Mouse (Mus musculus) lung, embryonic 16.5 days (tissue): Measurements from ENCODE around the gene Lrrc8c. TPM values are rescaled to one million over a fixed set of nuclear protein-coding genes. Genes with fewer than 3 reads are reported as not detected.
A peak's percentile ranks its signal among the peaks of the same experiment; 100 is the strongest.

Experiments
- ATAC-seq: fragments of 200-750 bp; cut with Nextera tagmentation; 2 replicates; pipeline ENCODE4 v1.8.0; 2017; ENCODE audit warnings: low read depth, mild to moderate bottlenecking, moderate library complexity
- H3K27ac ChIP-seq: fragments of 300-500 bp; sonication (generic); 2 replicates; pipeline ENCODE4 v1.5.1; 2014; ENCODE audit warnings: mild to moderate bottlenecking, control low read depth, low read length
- H3K27me3 ChIP-seq: fragments of 300-500 bp; sonication (generic); 2 replicates; pipeline ENCODE4 v1.6.1; 2014; ENCODE audit warnings: low read depth, low read length, mixed read lengths; ENCODE audit not compliant: control insufficient read depth, insufficient read depth
- H3K36me3 ChIP-seq: fragments of 300-500 bp; sonication (generic); 2 replicates; pipeline ENCODE4 v1.6.1; 2014; ENCODE audit warnings: low read length; ENCODE audit not compliant: control insufficient read depth, insufficient read depth
- H3K4me1 ChIP-seq: fragments of 300-500 bp; sonication (generic); replicated peaks from 2 replicates; pipeline ENCODE4 v1.6.1; 2014; ENCODE audit warnings: low read length, mixed read lengths; ENCODE audit not compliant: control insufficient read depth, insufficient read depth
- H3K4me2 ChIP-seq: fragments of 300-500 bp; sonication (generic); 2 replicates; pipeline ENCODE4 v1.6.1; 2014; ENCODE audit warnings: low read depth, low read length, control low read depth
- H3K4me3 ChIP-seq: fragments of 300-500 bp; sonication (generic); 2 replicates; pipeline ENCODE4 v1.5.1; 2014; ENCODE audit warnings: mild to moderate bottlenecking, low read length, control low read depth
- H3K9ac ChIP-seq: fragments of 300-500 bp; sonication (generic); 2 replicates; pipeline ENCODE4 v1.6.1; 2014; ENCODE audit warnings: low read length, control low read depth
- H3K9me3 ChIP-seq: fragments of 300-500 bp; sonication (generic); 2 replicates; pipeline ENCODE4 v1.6.1; 2016; ENCODE audit warnings: low read length; ENCODE audit not compliant: control insufficient read depth
- WGBS: fragments of 180-500 bp; shearing (Covaris S2); extraction: QIAGEN DNeasy Blood & Tissue Kit; methylation state at CpG from one replicate; pipeline ENCODE4 v1.1.7; 2014; 5-methylcytosine and 5-hydroxymethylcytosine counted together
- polyA plus RNA-seq: library from polyadenylated mRNA; unstranded; fragments of >200 nt; fragmentation: Nextera tagmentation; extraction: Ambion mirVana; gene quantifications from 2 replicates; pipeline ENCODE4 v1.2.1, GENCODE M21; 2015

Gene Lrrc8c
- polyA plus RNA-seq, 1 experiment from 2014 or later = 29.2 TPM

- Histone ChIP-seq H3K9me3 (no peaks in the 10 kb centered on the region), H3K4me2 (no peak overlapping the region), H3K4me3 (no peak overlapping the region), H3K9ac (no peak overlapping the region), H3K4me1 (no peaks in the 10 kb centered on the region), H3K27ac (no peak overlapping the region), H3K36me3 (no peaks in the 10 kb centered on the region; the same call in 1 of the 2 replicates), H3K27me3 (no peaks in the 10 kb centered on the region)
- WGBS = 89% methylated on average over 9 of the region's 9 CpGs
- ATAC-seq = no peak
Observed at GRCm38 (mm10) chr5:105593630-105594029, 74.4 kb downstream of the Lrrc8c start.

GRCm38 (mm10) chr5:105598866-105599265 lies 79.7 kb downstream of the Lrrc8c start:
- no peak overlapping the region for H3K9ac ChIP-seq
- no peaks in the 10 kb centered on the region for H3K9me3 ChIP-seq
- H3K4me3 ChIP-seq = no peak overlapping the region
- no peaks in the 10 kb centered on the region for H3K27me3 ChIP-seq
- H3K4me2 ChIP-seq = no peak overlapping the region
- H3K27ac ChIP-seq = peak overlapping the region; percentile 74
- no peaks in the 10 kb centered on the region for H3K36me3 ChIP-seq
- WGBS = 69% methylated on average over 9 of the region's 9 CpGs
- no peaks in the 10 kb centered on the region for H3K4me1 ChIP-seq
- ATAC-seq = peak; percentile 74

GRCm38 (mm10) chr5:105599315-105599714 lies 80.1 kb downstream of the Lrrc8c start:
- H3K4me2 ChIP-seq = no peak overlapping the region
- no peaks in the 10 kb centered on the region for H3K36me3 ChIP-seq
- ATAC-seq = no peak
- H3K9me3 ChIP-seq = no peaks in the 10 kb centered on the region
- no peaks in the 10 kb centered on the region for H3K27me3 ChIP-seq
- no peaks in the 10 kb centered on the region for H3K4me1 ChIP-seq
- no peak overlapping the region for H3K9ac ChIP-seq
- 59% methylated on average over 4 of the region's 4 CpGs for WGBS
- H3K27ac ChIP-seq = peak overlapping the region; percentile 74
- H3K4me3 ChIP-seq = no peak overlapping the region

GRCm38 (mm10) chr5:105600998-105601397 lies 81.8 kb downstream of the Lrrc8c start:
- no peaks in the 10 kb centered on the region for H3K9me3 ChIP-seq
- no peak overlapping the region for H3K4me3 ChIP-seq
- H3K4me2 ChIP-seq = no peak overlapping the region
- H3K27me3 ChIP-seq = no peaks in the 10 kb centered on the region
- H3K9ac ChIP-seq = no peak overlapping the region
- no peaks in the 10 kb centered on the region for H3K4me1 ChIP-seq
- 70% methylated on average over 5 of the region's 5 CpGs for WGBS
- H3K27ac ChIP-seq = no peak overlapping the region
- no peaks in the 10 kb centered on the region for H3K36me3 ChIP-seq
- ATAC-seq = no peak

- Histone ChIP-seq H3K9me3 (no peaks in the 10 kb centered on the region), H3K4me2 (no peak overlapping the region), H3K9ac (no peak overlapping the region), H3K27me3 (no peaks in the 10 kb centered on the region), H3K4me3 (no peak overlapping the region), H3K4me1 (no peaks in the 10 kb centered on the region), H3K36me3 (peaks cover 9% of the 10 kb centered on the region), H3K27ac (no peak overlapping the region)
- WGBS = 75% methylated on average over 9 of the region's 9 CpGs
- ATAC-seq = no peak
Observed at GRCm38 (mm10) chr5:105602585-105602984, 83.4 kb downstream of the Lrrc8c start.

GRCm38 (mm10) chr5:105605736-105606135 lies 86.5 kb downstream of the Lrrc8c start:
- no peaks in the 10 kb centered on the region for H3K4me1 ChIP-seq
- H3K9ac ChIP-seq = no peak overlapping the region
- WGBS = 81% methylated on average over 9 of the region's 9 CpGs
- no peak overlapping the region for H3K27ac ChIP-seq
- no peak overlapping the region for H3K4me2 ChIP-seq
- H3K36me3 ChIP-seq = peaks cover 24% of the 10 kb centered on the region
- no peaks in the 10 kb centered on the region for H3K27me3 ChIP-seq
- no peak for ATAC-seq
- no peak overlapping the region for H3K4me3 ChIP-seq
- H3K9me3 ChIP-seq = no peaks in the 10 kb centered on the region

- H3K36me3 ChIP-seq = peaks cover 24% of the 10 kb centered on the region
- no peak overlapping the region for H3K9ac ChIP-seq
- 54% methylated on average over 12 of the region's 12 CpGs for WGBS
- H3K27ac ChIP-seq = peak overlapping the region; percentile 52; the same call in 1 of the 2 replicates
- no peak overlapping the region for H3K4me3 ChIP-seq
- no peaks in the 10 kb centered on the region for H3K27me3 ChIP-seq
- no peaks in the 10 kb centered on the region for H3K9me3 ChIP-seq
- H3K4me1 ChIP-seq = peaks cover 7% of the 10 kb centered on the region; the same call in 1 of the 2 replicates
- peak; percentile 71 for ATAC-seq
- no peak overlapping the region for H3K4me2 ChIP-seq
Observed at GRCm38 (mm10) chr5:105609683-105610082, 90.5 kb downstream of the Lrrc8c start.

- no peak overlapping the region for H3K9ac ChIP-seq
- no peaks in the 10 kb centered on the region for H3K9me3 ChIP-seq
- no peak overlapping the region for H3K4me2 ChIP-seq
- H3K27ac ChIP-seq = peak overlapping the region; percentile 32
- no peaks in the 10 kb centered on the region for H3K27me3 ChIP-seq
- no peak for ATAC-seq
- no peak overlapping the region for H3K4me3 ChIP-seq
- 33% methylated on average over 9 of the region's 9 CpGs for WGBS
- H3K36me3 ChIP-seq = peaks cover 11% of the 10 kb centered on the region
- peaks cover 7% of the 10 kb centered on the region; the same call in 1 of the 2 replicates for H3K4me1 ChIP-seq
Observed at GRCm38 (mm10) chr5:105613002-105613401, 93.8 kb downstream of the Lrrc8c start.

- Histone ChIP-seq H3K27ac (peak overlapping the region; percentile 80), H3K36me3 (0 out of 2 replicates have a peak, but pooled peaks cover 3% of the 10 kb centered on the region), H3K9ac (no peak overlapping the region; the same call in 1 of the 2 replicates), H3K4me2 (no peak overlapping the region), H3K27me3 (no peaks in the 10 kb centered on the region), H3K4me3 (no peak overlapping the region), H3K9me3 (no peaks in the 10 kb centered on the region), H3K4me1 (peaks cover 7% of the 10 kb centered on the region; the same call in 1 of the 2 replicates)
- WGBS = 60% methylated on average over 5 of the region's 5 CpGs
- no peak for ATAC-seq
Observed at GRCm38 (mm10) chr5:105614000-105614399, 94.8 kb downstream of the Lrrc8c start.
